Mouse (Mus musculus): ENCODE results near the gene Ror2.

- TF ChIP-seq CTCF (IDR thresholded peaks at IDR 0.05; ENCODE audit: low read depth, low read length): no peak
- TF ChIP-seq POLR2A (IDR thresholded peaks at IDR 0.05; ENCODE audit: extremely low read depth, insufficient read depth, low read length): no peak
Observed at GRCm38 (mm10) chr13:53284740-53285191, 1.2 kb downstream of the Ror2 start.

Data from liver, adult 2 months (tissue).